Mouse (Mus musculus) liver, adult 2 months (tissue): ENCODE measurements around the gene Kcnd2. TPM values are rescaled to one million over a fixed set of nuclear protein-coding genes. Genes with fewer than 3 reads are reported as not detected.

Experiments used
- DNase-seq: peaks from one replicate; pipeline ENCODE4 v3.0.0-alpha.2; 2011; ENCODE audit warnings: low read depth, low spot score; ENCODE audit errors: extremely low read depth
- H3K27ac ChIP-seq: fragments of 200-500 bp; replicated peaks from 2 replicates; pipeline ENCODE4 v1.5.1; 2012; ENCODE audit warnings: low read depth, mild to moderate bottlenecking, control low read depth, inconsistent platforms, low read length; ENCODE audit not compliant: insufficient read depth
- H3K27me3 ChIP-seq: fragments of 200-500 bp; 2 replicates; pipeline ENCODE4 v1.6.1; 2012; ENCODE audit warnings: mild to moderate bottlenecking, moderate library complexity, low read length, inconsistent platforms; ENCODE audit not compliant: control insufficient read depth, insufficient read depth
- H3K36me3 ChIP-seq: fragments of 200-500 bp; 2 replicates; pipeline ENCODE4 v1.6.1; 2012; ENCODE audit warnings: low read length, inconsistent platforms; ENCODE audit not compliant: control insufficient read depth, insufficient read depth
- H3K4me1 ChIP-seq: fragments of 200-500 bp; 2 replicates; pipeline ENCODE4 v1.6.1; 2011; ENCODE audit warnings: low read length; ENCODE audit not compliant: control insufficient read depth, insufficient read depth
- H3K4me3 ChIP-seq: fragments of 200-500 bp; 2 replicates; pipeline ENCODE4 v1.5.1; 2011; ENCODE audit warnings: low read depth, mild to moderate bottlenecking, control low read depth, low read length, moderate library complexity; ENCODE audit not compliant: insufficient read depth
- H3K79me2 ChIP-seq: fragments of 200-500 bp; 2 replicates; pipeline ENCODE4 v1.6.1; 2012; ENCODE audit warnings: inconsistent platforms, mild to moderate bottlenecking, low read length, moderate library complexity; ENCODE audit not compliant: control insufficient read depth, insufficient read depth
- H3K9ac ChIP-seq: fragments of 200-500 bp; 2 replicates; pipeline ENCODE4 v1.6.1; 2012; ENCODE audit warnings: low read depth, mild to moderate bottlenecking, control low read depth, inconsistent platforms, low read length
- CTCF ChIP-seq: fragments of 200-500 bp; IDR thresholded peaks from 2 replicates; pipeline ENCODE4 v1.5.1; 2011; ENCODE audit warnings: low read depth, low read length, control low read depth
- POLR2A ChIP-seq: fragments of 200-500 bp; IDR thresholded peaks from 2 replicates; pipeline ENCODE4 v1.6.1; 2011; ENCODE audit warnings: low read length, control low read depth; ENCODE audit not compliant: insufficient read depth; ENCODE audit errors: extremely low read depth
- WGBS: fragments of 180-500 bp; shearing (Covaris S2); methylation state at CpG from one replicate; pipeline ENCODE4 v1.1.7; 2018; 5-methylcytosine and 5-hydroxymethylcytosine counted together
- polyA plus RNA-seq: library from polyadenylated mRNA; depleted of rRNA; stranded (reverse); fragments of >200 nt; gene quantifications from 2 replicates; pipeline ENCODE4 v1.2.3, GENCODE M21; 2012
- total RNA-seq: library from RNA; depleted of rRNA; stranded (reverse); fragments of >200 nt; gene quantifications from 2 replicates; pipeline ENCODE4 v1.2.3, GENCODE M21; 2014

The Kcnd2 gene
- total and polyA plus RNA-seq, 2 experiments: under 0.01 TPM; not detected in 1

DNA sequence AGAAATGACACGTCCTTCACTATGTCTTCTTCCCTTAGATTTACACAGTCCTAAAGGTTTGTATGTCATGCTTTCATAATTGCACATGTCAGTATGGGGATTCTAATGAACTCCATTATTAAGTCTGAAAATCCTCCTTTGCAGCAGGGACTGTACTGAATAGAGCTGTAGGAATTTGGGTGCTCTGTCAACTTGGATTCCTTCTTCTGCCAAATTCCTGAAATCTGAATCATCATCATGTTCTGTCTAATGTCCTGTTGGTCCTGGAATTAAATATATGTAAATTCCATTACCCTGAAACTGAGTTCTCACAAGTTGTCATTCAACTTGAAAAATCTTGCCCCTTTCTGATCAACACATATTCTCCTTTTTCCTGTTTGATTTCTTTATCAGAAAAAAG is 532.2 kb downstream of the Kcnd2 start:
- Histone ChIP-seq H3K27me3 (no peaks in the 10 kb centered on the region), H3K36me3 (no peaks in the 10 kb centered on the region), H3K4me3 (no peak overlapping the region), H3K27ac (no peak overlapping the region), H3K79me2 (no peaks in the 10 kb centered on the region), H3K9ac (no peak overlapping the region), H3K4me1 (no peaks in the 10 kb centered on the region)
- no peak for TF ChIP-seq CTCF
- TF ChIP-seq POLR2A: no peak
- 76% methylated on average over 1 of the region's 1 CpGs for WGBS
- no peak for DNase-seq

DNA sequence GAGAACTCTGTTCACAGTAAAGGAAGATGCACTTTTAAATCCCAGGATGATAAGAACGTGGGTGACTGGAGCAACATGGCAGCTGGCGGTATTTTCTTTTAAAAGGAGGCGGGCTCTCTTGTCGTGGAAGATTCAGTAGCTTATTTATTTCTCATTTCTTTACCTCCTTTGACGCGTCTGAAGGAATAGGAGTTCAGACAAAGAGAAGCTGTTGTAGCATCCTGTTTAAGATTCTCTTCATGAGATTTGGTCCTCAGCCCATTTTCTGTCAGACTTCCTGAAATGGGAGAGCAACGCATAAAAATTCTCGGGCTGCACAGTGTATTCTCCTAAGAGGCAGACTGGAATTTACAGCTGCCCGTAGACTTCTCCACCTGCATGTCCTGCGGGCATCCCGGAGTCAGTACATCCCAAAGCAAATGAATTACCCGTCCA is 552.5 kb downstream of the Kcnd2 start:
- Histone ChIP-seq H3K27ac (no peak overlapping the region), H3K4me1 (no peaks in the 10 kb centered on the region), H3K36me3 (peaks cover 6% of the 10 kb centered on the region), H3K9ac (no peak overlapping the region), H3K27me3 (no peaks in the 10 kb centered on the region), H3K79me2 (no peaks in the 10 kb centered on the region), H3K4me3 (no peak overlapping the region)
- WGBS: 88% methylated on average over 12 of the region's 12 CpGs
- no peak for DNase-seq
- TF ChIP-seq POLR2A (no peak), CTCF (no peak)

DNA sequence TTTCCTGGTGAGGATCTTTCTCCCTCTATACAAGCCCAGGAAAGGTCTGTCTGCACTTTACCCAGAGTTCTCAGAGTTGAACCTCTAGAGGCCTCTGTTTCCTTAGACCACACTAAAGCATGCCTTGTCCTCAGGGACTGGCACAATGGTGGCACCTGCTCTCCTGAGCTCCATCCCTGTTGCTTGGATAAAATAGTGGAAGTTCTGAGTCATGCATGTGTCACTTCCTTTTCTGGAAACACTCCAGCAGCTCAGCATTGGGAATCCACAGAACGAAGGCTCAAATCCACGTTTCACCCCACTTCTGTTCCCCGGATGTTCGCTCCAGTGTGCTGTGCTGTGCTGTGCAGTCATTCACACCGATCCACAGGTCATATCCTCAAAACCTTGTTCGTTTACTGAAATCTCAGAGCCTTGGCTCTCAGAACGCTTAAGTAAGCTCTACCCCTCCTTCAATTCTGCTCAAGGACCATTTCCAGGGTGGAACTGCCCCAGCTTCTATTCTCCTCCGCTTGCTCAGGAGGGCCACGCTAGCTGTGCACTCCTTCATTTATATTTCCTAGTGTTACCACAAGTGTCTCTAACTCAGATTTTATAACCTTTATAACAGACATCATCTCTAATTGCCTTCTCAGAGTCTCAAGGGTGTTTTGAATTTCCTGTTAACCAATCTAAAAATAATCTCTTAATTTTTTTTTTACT is 553.6 kb downstream of the Kcnd2 start:
- Histone ChIP-seq H3K79me2 (no peaks in the 10 kb centered on the region), H3K36me3 (peaks cover 9% of the 10 kb centered on the region), H3K27ac (no peak overlapping the region), H3K4me3 (no peak overlapping the region), H3K9ac (no peak overlapping the region), H3K4me1 (no peaks in the 10 kb centered on the region), H3K27me3 (no peaks in the 10 kb centered on the region)
- DNase-seq: no peak
- TF ChIP-seq POLR2A (no peak), CTCF (no peak)
- WGBS: 79% methylated on average over 9 of the region's 9 CpGs

DNA sequence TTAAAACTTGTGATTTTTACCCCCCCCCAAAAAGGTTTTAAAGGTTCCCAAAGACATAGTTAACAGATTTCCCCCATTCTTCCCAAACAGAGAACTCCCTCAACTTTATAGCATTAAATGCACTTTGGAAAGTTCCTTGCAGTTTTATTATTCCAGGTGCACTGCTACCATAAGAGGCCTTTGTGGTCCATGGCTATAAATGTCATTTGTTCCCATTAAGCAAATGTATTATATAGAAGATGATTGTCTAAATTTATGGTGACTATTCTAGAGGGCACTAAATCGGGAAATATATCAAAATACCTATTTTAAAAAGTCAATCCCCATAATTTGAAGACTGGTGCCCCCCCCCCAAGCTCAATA is 554.1 kb downstream of the Kcnd2 start:
- Histone ChIP-seq H3K4me1 (no peaks in the 10 kb centered on the region), H3K27ac (no peak overlapping the region), H3K27me3 (no peaks in the 10 kb centered on the region), H3K36me3 (peaks cover 9% of the 10 kb centered on the region), H3K9ac (no peak overlapping the region), H3K79me2 (no peaks in the 10 kb centered on the region), H3K4me3 (no peak overlapping the region)
- DNase-seq: no peak
- TF ChIP-seq CTCF: no peak
- TF ChIP-seq POLR2A: no peak
- 95% methylated on average over 1 of the region's 1 CpGs for WGBS

DNA sequence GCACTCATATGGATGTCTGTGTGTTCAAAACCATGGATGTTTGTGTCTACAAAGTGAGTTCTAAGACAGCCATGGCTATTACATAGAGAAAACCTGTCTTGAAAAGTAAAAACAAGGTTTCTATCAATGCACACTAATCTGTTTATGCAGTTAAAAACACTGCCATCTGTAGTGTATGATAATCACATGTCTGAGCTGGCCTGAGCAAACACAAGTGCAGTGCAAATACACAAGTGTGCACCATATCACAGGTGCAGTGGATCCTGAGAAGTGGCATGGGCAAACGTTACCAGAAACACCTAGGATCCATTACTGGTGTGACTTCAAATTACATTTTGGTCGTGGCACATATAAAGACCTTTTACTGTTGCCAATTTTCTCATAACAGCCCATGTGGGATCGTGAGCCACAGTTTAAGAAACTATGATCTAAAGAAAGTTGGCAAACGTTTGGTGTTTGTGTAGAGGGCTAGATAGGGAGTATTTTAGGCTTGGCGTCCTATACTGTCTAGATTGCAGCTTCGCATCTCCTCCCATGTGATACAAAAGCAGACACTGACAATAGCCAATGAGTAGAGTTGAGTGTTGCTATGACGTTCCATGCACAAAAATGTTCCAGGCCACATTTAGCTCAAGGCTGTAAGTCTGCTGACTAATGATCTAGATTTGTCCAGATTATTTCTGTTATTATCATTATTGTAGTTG is 559.1 kb downstream of the Kcnd2 start:
- TF ChIP-seq POLR2A (no peak), CTCF (no peak)
- Histone ChIP-seq H3K4me1 (no peaks in the 10 kb centered on the region), H3K27me3 (no peaks in the 10 kb centered on the region), H3K36me3 (peaks cover 25% of the 10 kb centered on the region), H3K27ac (no peak overlapping the region), H3K4me3 (no peak overlapping the region), H3K79me2 (no peaks in the 10 kb centered on the region), H3K9ac (no peak overlapping the region)
- DNase-seq: no peak
- 72% methylated on average over 7 of the region's 7 CpGs for WGBS
